Mouse (Mus musculus): Measurements from ENCODE around the gene Fxyd1.

Gene Fxyd1

GRCm38 (mm10) chr7:31053882-31054447, 3.0 kb downstream of the Fxyd1 start:
- CTCF ChIA-PET = interaction anchor here (0.7 kb wide), 1 partner anchor 33 kb away, joined by 4 read pairs; no protein-coding TSS in a partner anchor

GRCm38 (mm10) chr7:31052636-31053434, 4.2 kb downstream of the Fxyd1 start:
- CTCF ChIA-PET = no interaction called here

- CTCF ChIA-PET = interaction anchor here (1.8 kb wide), 1 partner anchor 10 kb away, joined by 6 read pairs; the partner anchor contains the start of gene Fxyd5
Measured at GRCm38 (mm10) chr7:31052251-31052635, 4.8 kb downstream of the Fxyd1 start.

GRCm38 (mm10) chr7:31051321-31052021, 5.5 kb downstream of the Fxyd1 start, which contains the start of gene Fxyd7:
TSS of gene Fxyd7 (minus strand) at chr7:31051467.
- CTCF ChIA-PET = interaction anchor here (1.8 kb wide), 1 partner anchor 9 kb away, joined by 6 read pairs; the partner anchor contains the start of gene Fxyd5

- CTCF ChIA-PET = interaction anchor here (1.8 kb wide), 1 partner anchor 9 kb away, joined by 6 read pairs; the partner anchor contains the start of gene Fxyd5
Measured at GRCm38 (mm10) chr7:31050921-31051320, 6.1 kb downstream of the Fxyd1 start.

GRCm38 (mm10) chr7:31050487-31050886, 6.5 kb downstream of the Fxyd1 start:
- CTCF ChIA-PET = interaction anchor here (0.6 to 1.8 kb wide), 2 partner anchors 8 to 1572 kb away, joined by 4 to 6 read pairs; partner anchors contain the start of gene Fxyd5

- CTCF ChIA-PET = no interaction called here
Measured at GRCm38 (mm10) chr7:31049846-31050281, 7.1 kb downstream of the Fxyd1 start.

- CTCF ChIA-PET = no interaction called here
Measured at GRCm38 (mm10) chr7:31049135-31049845, 7.7 kb downstream of the Fxyd1 start.

- CTCF ChIA-PET = interaction anchor here (1.5 to 1.9 kb wide), 2 partner anchors 9 to 10 kb away, joined by 4 to 6 read pairs; partner anchors contain the start of gene Fxyd7
Measured at GRCm38 (mm10) chr7:31042431-31042910, 14.5 kb downstream of the Fxyd1 start, which contains the start of gene Fxyd5. TSS of gene Fxyd5 (minus strand) at chr7:31042481.

GRCm38 (mm10) chr7:31041662-31042315, 15.2 kb downstream of the Fxyd1 start:
- CTCF ChIA-PET = interaction anchor here (0.5 to 1.9 kb wide), 4 partner anchors 9 to 24 kb away, joined by 4 to 8 read pairs (median 6); partner anchors contain the start of gene Fxyd7

GRCm38 (mm10) chr7:31041023-31041407, 16.0 kb downstream of the Fxyd1 start:
- CTCF ChIA-PET = no interaction called here

GRCm38 (mm10) chr7:31040281-31041022, 16.5 kb downstream of the Fxyd1 start:
- CTCF ChIA-PET = interaction anchor here (0.7 kb wide), 1 partner anchor 132 kb away, joined by 3 read pairs; no protein-coding TSS in a partner anchor

- CTCF ChIA-PET = no interaction called here
Measured at GRCm38 (mm10) chr7:31039011-31039410, 18.0 kb downstream of the Fxyd1 start.

GRCm38 (mm10) chr7:31037675-31038074, 19.3 kb downstream of the Fxyd1 start:
- CTCF ChIA-PET = interaction anchor here (0.6 to 1.0 kb wide), 4 partner anchors 8 to 133 kb away, joined by 3 to 6 read pairs (median 3); no protein-coding TSS in a partner anchor

- CTCF ChIA-PET = interaction anchor here (0.6 to 1.0 kb wide), 4 partner anchors 9 to 128 kb away, joined by 3 to 8 read pairs (median 4); no protein-coding TSS in a partner anchor
Measured at GRCm38 (mm10) chr7:31036917-31037316, 20.1 kb downstream of the Fxyd1 start.

GRCm38 (mm10) chr7:31035291-31035690, 21.7 kb downstream of the Fxyd1 start:
- CTCF ChIA-PET = no interaction called here

GRCm38 (mm10) chr7:31034789-31035188, 22.2 kb downstream of the Fxyd1 start:
- CTCF ChIA-PET = interaction anchor here (0.7 kb wide), 1 partner anchor 980 kb away, joined by 6 read pairs; no protein-coding TSS in a partner anchor

- CTCF ChIA-PET = interaction anchor here (0.7 kb wide), 1 partner anchor 33 kb away, joined by 10 read pairs; no protein-coding TSS in a partner anchor
Measured at GRCm38 (mm10) chr7:31033409-31034165, 23.4 kb downstream of the Fxyd1 start.
